Mouse (Mus musculus) embryonic facial prominence, embryonic 13.5 days (tissue): ENCODE results near the gene Akap6. TPM values are rescaled to one million over a fixed set of nuclear protein-coding genes. Genes with fewer than 3 reads are reported as not detected.

Experiments
- ATAC-seq: fragments of 200-750 bp; cut with Nextera tagmentation; 2 replicates; pipeline ENCODE4 v1.8.0; 2017; ENCODE audit warnings: low read depth; ENCODE audit not compliant: insufficient number of reproducible peaks, insufficient read depth, low FRiP score, low TSS enrichment
- H3K27ac ChIP-seq: fragments of 300-500 bp; sonication (generic); 2 replicates; pipeline ENCODE4 v1.5.1; 2015; ENCODE audit warnings: moderate library complexity, mild to moderate bottlenecking, inconsistent platforms
- H3K27me3 ChIP-seq: fragments of 300-500 bp; sonication (generic); 2 replicates; pipeline ENCODE4 v1.6.1; 2015; ENCODE audit warnings: mild to moderate bottlenecking, inconsistent platforms
- H3K36me3 ChIP-seq: fragments of 300-500 bp; sonication (generic); 2 replicates; pipeline ENCODE4 v1.6.1; 2015; ENCODE audit warnings: mild to moderate bottlenecking, inconsistent platforms
- H3K4me1 ChIP-seq: fragments of 300-500 bp; sonication (generic); 2 replicates; pipeline ENCODE4 v1.6.1; 2015; ENCODE audit warnings: inconsistent platforms
- H3K4me2 ChIP-seq: fragments of 300-500 bp; sonication (generic); 2 replicates; pipeline ENCODE4 v1.6.1; 2015; ENCODE audit warnings: moderate library complexity, mild to moderate bottlenecking, inconsistent platforms
- H3K4me3 ChIP-seq: fragments of 300-500 bp; sonication (generic); 2 replicates; pipeline ENCODE4 v1.5.1; 2015; ENCODE audit warnings: mild to moderate bottlenecking, inconsistent platforms
- H3K9ac ChIP-seq: fragments of 300-500 bp; sonication (generic); 2 replicates; pipeline ENCODE4 v1.6.1; 2015; ENCODE audit warnings: mild to moderate bottlenecking, inconsistent platforms
- H3K9me3 ChIP-seq: fragments of 300-500 bp; sonication (generic); 2 replicates; pipeline ENCODE4 v1.6.1; 2016; ENCODE audit warnings: inconsistent platforms
- WGBS: fragments of 180-500 bp; shearing (Covaris S2); methylation state at CpG from one replicate; pipeline ENCODE4 v1.1.7; 2015; ENCODE audit warnings: mixed read lengths; 5-methylcytosine and 5-hydroxymethylcytosine counted together
- polyA plus RNA-seq: library from polyadenylated mRNA; unstranded; fragments of >200 nt; fragmentation: Nextera tagmentation; extraction: Ambion mirVana; gene quantifications from 2 replicates; pipeline ENCODE4 v1.2.1, GENCODE M21; 2015

The Akap6 gene
- polyA plus RNA-seq, 1 experiment from 2014 or later = 1.3 TPM

DNA sequence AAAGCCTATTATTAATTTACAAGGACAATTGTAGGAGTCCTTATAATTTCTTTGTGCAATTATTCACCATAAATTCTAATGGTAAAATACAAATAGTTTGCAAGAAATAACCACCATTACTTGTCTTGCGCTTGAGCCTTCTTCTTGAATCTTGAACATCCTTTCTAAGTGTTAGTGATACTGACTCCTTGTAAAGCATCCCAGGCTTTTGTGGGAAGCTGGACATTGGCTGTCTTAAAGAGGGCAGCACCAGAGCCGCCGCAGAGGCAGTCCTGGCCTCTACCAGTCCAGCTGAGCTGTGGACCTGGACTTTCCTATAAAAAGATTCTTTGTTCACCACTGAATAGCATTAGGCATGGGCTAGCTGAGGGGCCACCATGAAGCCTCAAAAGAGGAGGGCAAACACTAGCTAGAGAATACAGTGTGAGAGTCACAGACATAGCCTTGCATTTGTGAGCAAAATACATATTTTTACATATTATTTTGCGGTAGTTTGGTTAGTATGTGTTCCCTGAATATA lies 365.1 kb downstream of the Akap6 start:
- Histone ChIP-seq H3K4me1 (peaks cover 22% of the 10 kb centered on the region), H3K4me2 (no peak overlapping the region), H3K27ac (no peak overlapping the region), H3K27me3 (no peaks in the 10 kb centered on the region), H3K9ac (no peak overlapping the region), H3K36me3 (no peaks in the 10 kb centered on the region), H3K9me3 (no peaks in the 10 kb centered on the region), H3K4me3 (no peak overlapping the region)
- WGBS = 65% methylated on average over 4 of the region's 4 CpGs
- ATAC-seq = no peak

DNA sequence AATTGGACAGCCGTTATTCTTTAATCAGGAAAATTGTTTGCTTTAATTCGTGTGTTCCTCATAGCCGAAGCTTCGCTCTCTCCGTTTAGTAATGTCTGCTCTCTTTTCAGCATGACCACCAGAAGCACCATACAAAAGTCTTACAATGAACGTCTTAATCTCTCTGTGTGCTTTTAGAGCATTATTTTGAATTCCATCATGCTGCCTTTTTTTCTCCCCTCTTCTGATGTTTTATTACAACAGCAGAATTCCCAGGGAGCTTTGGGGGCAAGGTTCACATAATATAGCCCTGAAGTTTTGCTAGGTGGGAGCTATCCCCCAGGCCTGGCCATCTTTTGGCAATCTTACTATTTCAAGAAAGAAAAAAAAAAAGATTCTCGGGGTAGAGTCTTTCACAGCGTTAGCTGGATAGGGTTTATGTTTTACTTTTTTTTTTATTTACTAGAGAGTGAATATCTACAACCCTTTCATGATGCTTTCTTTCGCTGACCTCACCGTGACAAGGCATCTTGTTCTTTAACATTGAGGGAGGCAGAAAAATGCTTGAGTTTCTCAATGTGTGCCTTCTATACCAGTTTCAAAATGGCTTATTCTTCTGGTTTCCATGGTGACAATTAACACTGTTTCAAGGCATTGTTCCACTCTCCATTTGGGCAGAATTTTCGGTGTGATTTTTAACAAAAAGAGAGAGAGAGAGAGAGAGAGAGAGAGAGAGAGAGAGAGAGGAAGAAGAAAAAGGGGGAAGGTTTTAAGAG lies 366.0 kb downstream of the Akap6 start:
- H3K36me3 ChIP-seq = no peaks in the 10 kb centered on the region
- no peak overlapping the region for H3K4me3 ChIP-seq
- WGBS = 57% methylated on average over 11 of the region's 11 CpGs
- H3K4me1 ChIP-seq = peaks cover 20% of the 10 kb centered on the region
- H3K9me3 ChIP-seq = no peaks in the 10 kb centered on the region
- no peak overlapping the region for H3K27ac ChIP-seq
- H3K9ac ChIP-seq = no peak overlapping the region
- ATAC-seq = no peak
- no peaks in the 10 kb centered on the region for H3K27me3 ChIP-seq
- H3K4me2 ChIP-seq = no peak overlapping the region

DNA sequence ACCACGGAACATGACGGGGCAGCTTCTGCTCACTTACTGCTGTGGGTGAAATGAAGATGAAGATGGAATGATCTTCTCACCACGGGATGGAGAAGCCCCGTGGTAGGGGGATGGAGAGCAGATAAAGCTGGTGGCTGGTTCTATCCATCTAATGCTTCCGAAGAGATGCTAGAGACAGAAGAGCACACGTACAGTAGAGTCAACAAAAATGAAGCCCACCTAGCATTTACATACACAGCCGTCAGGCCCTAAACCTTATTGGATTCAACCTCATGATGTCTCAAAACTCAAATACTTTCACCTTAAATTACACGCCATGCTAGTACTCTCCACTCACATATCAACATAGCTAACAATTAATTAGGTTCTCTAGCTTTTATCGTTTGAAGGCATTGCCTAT lies 367.1 kb downstream of the Akap6 start:
- Histone ChIP-seq H3K9ac (no peak overlapping the region), H3K4me1 (peaks cover 12% of the 10 kb centered on the region), H3K9me3 (no peaks in the 10 kb centered on the region), H3K4me3 (no peak overlapping the region), H3K27ac (no peak overlapping the region), H3K4me2 (no peak overlapping the region), H3K36me3 (no peaks in the 10 kb centered on the region), H3K27me3 (no peaks in the 10 kb centered on the region)
- ATAC-seq = no peak
- 87% methylated on average over 9 of the region's 9 CpGs for WGBS

DNA sequence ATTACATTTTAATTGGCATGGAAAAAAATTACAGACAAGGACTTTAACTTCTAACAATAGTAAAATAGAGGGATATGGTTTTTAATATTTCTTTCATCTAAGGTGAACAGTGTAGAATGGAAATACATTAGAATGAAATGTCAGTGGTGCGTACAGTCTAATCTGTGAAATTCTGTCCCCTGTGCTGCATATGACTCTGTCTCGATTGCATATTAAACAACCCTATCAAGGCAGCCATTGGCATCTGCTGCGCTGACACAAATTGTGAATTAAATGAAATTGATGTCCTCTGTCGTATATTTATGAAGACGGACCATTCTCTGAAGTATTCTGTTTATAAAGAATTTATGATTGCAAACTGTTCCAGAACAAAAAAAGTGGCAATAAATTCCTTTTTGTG lies 371.7 kb downstream of the Akap6 start:
- Histone ChIP-seq H3K4me3 (no peak overlapping the region), H3K27me3 (no peaks in the 10 kb centered on the region; the same call in 1 of the 2 replicates)
- no peak for ATAC-seq

DNA sequence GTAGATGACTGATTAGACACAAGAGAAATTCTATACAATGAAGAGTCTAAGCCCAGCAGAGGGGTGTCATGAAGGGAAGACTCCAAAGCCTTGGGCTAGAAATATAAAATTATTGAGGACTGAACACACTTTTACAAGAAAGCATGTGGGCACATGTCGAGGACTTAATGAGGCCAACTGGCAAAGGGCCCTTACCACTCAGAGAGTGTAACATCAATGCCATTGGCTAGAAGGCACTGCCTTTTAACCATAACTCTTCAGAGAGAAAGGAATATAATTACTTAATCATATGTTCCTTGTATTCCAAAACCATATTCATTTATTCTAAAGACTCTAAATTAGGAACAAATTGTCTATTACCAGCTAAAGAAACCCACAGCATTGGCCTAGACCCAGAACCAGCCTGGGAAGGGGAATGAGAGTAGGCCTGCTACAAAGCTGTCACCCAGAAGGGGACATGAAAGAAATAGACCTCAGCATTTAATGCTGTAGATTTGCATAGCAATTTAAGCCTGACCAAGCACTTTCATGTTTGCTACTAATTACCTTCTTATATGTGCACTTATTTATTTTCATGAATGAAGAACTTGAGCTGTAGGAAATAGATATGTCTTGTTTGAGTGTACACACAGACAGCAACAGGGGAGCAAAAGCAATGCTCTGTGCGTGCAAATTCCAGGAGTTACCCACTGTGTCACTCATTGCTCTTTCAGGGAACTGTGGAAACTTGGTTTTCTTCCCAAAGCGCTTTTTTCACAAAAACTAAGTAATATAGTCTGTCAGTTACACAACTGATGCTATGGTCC lies 377.6 kb downstream of the Akap6 start:
- no peak overlapping the region for H3K27ac ChIP-seq
- H3K27me3 ChIP-seq = no peaks in the 10 kb centered on the region; the same call in 1 of the 2 replicates
- ATAC-seq = no peak
- no peaks in the 10 kb centered on the region for H3K4me1 ChIP-seq
- no peaks in the 10 kb centered on the region for H3K36me3 ChIP-seq
- no peak overlapping the region for H3K4me3 ChIP-seq
- 73% methylated on average over 3 of the region's 3 CpGs for WGBS
- no peak overlapping the region for H3K9ac ChIP-seq
- no peak overlapping the region for H3K4me2 ChIP-seq
- H3K9me3 ChIP-seq = no peaks in the 10 kb centered on the region

More for the DNA sequence above, 371.7 kb downstream of the Akap6 start:
- WGBS = 86% methylated on average over 5 of the region's 5 CpGs
- H3K9ac ChIP-seq = no peak overlapping the region
- H3K9me3 ChIP-seq = no peaks in the 10 kb centered on the region
- no peaks in the 10 kb centered on the region for H3K36me3 ChIP-seq
- no peak overlapping the region for H3K4me2 ChIP-seq
- H3K27ac ChIP-seq = no peak overlapping the region
- no peaks in the 10 kb centered on the region for H3K4me1 ChIP-seq

DNA sequence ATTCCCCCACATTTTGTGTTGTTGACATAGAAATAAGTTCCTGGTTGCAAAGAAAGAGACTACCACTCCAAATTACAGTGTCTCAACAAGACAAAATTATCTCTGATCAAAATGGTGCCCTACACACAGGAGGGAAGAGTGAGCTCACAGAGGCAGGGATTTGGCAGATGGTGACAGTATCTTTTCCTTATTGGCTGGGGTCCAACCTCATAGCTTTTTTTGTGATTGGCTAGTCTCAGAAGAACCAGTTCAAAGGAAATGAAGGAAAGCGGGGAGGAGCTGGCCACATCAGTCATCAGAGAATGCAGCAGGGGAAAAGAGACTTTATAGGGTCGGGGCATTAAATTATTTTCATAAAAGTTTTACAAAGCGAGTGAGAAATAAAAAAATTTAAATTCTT lies 386.6 kb downstream of the Akap6 start:
- Histone ChIP-seq H3K9ac (no peak overlapping the region), H3K4me3 (no peak overlapping the region), H3K27me3 (no peaks in the 10 kb centered on the region), H3K27ac (no peak overlapping the region), H3K36me3 (no peaks in the 10 kb centered on the region), H3K4me1 (no peaks in the 10 kb centered on the region), H3K9me3 (no peaks in the 10 kb centered on the region), H3K4me2 (no peak overlapping the region)
- ATAC-seq = no peak
- WGBS = 73% methylated on average over 3 of the region's 3 CpGs

DNA sequence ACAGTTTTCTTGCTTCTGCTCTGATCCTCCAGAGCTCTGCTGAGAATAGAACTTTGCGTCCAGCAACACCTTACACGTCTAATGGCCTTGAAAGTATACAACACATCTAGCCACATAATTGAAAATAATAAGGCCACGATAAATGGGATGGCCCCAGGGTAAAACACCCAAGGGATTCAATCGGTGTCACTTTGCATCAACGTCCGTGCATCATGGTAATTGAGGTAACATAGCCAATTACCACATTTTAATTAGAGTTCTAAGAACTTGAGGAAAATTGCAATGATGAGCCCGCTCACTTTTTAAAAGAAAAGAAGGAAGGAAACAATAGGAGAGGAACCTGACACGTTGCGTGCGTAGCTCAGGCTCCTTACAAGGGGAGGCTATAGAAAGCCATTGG lies 413.1 kb downstream of the Akap6 start:
- H3K27me3 ChIP-seq = no peaks in the 10 kb centered on the region
- H3K4me2 ChIP-seq = no peak overlapping the region
- no peaks in the 10 kb centered on the region for H3K9me3 ChIP-seq
- H3K4me1 ChIP-seq = no peaks in the 10 kb centered on the region
- WGBS = 67% methylated on average over 10 of the region's 10 CpGs
- no peak overlapping the region for H3K4me3 ChIP-seq
- H3K9ac ChIP-seq = no peak overlapping the region
- no peak overlapping the region for H3K27ac ChIP-seq
- no peaks in the 10 kb centered on the region for H3K36me3 ChIP-seq
- no peak for ATAC-seq

DNA sequence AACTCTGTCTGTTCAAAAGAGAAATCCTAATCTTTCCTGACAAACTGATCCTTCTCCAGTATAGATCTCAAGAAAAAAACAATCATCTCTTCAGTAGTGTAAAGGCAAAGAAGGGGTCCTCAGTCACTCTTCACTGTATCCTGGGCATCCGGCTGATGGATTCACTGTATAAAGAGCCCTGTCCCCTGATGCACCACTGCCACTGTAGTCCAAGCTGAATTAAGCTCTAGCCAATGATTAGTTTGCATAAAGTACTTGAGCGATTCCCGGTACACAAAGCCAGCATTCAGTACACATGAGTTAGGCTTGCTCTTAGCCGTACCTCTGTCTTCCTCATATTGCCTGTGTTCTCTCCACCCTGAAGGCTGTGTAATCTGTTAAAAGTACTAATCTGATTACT lies 420.2 kb downstream of the Akap6 start:
- 12% methylated on average over 4 of the region's 4 CpGs for WGBS

DNA sequence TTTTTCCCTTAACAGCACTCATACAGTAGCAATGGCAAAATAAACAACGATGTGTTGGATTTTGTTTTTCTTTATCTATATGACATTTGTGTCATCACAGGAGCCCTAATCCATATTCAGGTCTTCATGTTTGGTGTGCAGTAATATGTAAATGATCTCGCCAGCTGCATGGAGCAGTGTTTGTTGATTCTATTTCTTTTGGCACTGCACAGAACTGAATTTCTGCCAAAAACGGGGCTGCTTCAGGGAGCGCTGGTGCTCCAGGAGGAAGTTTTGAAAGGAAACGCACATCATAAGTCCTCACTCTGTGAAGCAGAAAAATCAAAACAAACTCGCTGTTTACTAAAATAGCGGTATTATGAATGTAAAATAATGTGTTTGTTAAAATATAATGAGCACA lies 424.9 kb downstream of the Akap6 start:
- H3K27me3 ChIP-seq = no peaks in the 10 kb centered on the region
- no peak for ATAC-seq
- H3K27ac ChIP-seq = no peak overlapping the region
- 61% methylated on average over 7 of the region's 7 CpGs for WGBS
- H3K4me3 ChIP-seq = no peak overlapping the region
- 0 out of 2 replicates have a peak overlapping the region, but pooled peaks have one; percentile 16 for H3K4me2 ChIP-seq
- no peaks in the 10 kb centered on the region for H3K36me3 ChIP-seq
- peaks cover 11% of the 10 kb centered on the region; the same call in 1 of the 2 replicates for H3K4me1 ChIP-seq
- H3K9me3 ChIP-seq = no peaks in the 10 kb centered on the region; the same call in 1 of the 2 replicates
- no peak overlapping the region for H3K9ac ChIP-seq

More for the DNA sequence above, 420.2 kb downstream of the Akap6 start:
- Histone ChIP-seq H3K9ac (no peak overlapping the region), H3K9me3 (no peaks in the 10 kb centered on the region; the same call in 1 of the 2 replicates), H3K27me3 (no peaks in the 10 kb centered on the region), H3K36me3 (no peaks in the 10 kb centered on the region), H3K4me1 (peaks cover 6% of the 10 kb centered on the region; the same call in 1 of the 2 replicates), H3K27ac (no peak overlapping the region), H3K4me3 (no peak overlapping the region), H3K4me2 (no peak overlapping the region)
- ATAC-seq = no peak

DNA sequence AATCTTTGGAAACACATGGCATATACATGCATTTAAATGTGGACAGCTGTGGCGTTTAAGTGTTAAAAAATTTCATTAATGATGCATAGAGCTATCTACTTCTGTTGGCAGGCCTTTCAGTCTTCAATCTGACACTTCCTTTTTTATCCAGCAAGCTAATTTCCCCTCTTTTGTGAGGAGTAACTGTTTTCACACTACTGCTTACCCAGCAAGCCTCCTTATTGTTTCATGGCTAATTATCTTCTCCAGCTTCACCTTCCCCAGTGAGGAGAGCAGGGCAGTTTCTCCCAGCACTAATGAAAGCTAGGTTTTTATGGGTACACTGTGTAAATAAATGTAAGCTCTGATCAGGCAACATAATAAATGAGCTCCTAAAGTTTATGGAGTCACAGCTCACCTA lies 425.5 kb downstream of the Akap6 start:
- H3K27ac ChIP-seq = no peak overlapping the region
- no peak overlapping the region for H3K4me3 ChIP-seq
- H3K27me3 ChIP-seq = no peaks in the 10 kb centered on the region
- no peak overlapping the region for H3K4me2 ChIP-seq
- H3K9ac ChIP-seq = no peak overlapping the region
- WGBS = 58% methylated on average over 1 of the region's 1 CpGs
- ATAC-seq = no peak
- H3K36me3 ChIP-seq = no peaks in the 10 kb centered on the region
- no peaks in the 10 kb centered on the region; the same call in 1 of the 2 replicates for H3K9me3 ChIP-seq
- H3K4me1 ChIP-seq = peaks cover 7% of the 10 kb centered on the region; the same call in 1 of the 2 replicates

DNA sequence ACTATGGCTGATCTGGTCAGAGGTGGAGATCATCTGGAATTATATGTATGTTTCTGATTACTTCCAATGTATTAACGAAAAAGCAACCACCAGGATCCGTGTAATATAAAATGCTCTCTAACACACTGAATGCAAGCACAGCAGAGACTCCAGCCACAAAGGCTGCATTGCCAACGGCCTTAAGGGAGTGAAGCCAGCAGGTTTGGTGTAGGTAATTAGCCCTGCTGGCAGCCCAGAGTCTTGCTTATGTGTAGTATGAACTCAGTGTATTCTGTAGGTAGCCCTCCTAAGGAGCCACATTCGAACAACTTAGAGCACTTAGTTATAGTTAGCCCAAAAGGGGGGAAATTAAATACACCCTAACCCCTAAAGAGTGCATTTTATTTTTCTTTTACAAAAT lies 426.1 kb downstream of the Akap6 start:
- Histone ChIP-seq H3K9me3 (no peaks in the 10 kb centered on the region; the same call in 1 of the 2 replicates), H3K27ac (no peak overlapping the region), H3K4me1 (peaks cover 7% of the 10 kb centered on the region; the same call in 1 of the 2 replicates), H3K4me2 (no peak overlapping the region), H3K36me3 (no peaks in the 10 kb centered on the region), H3K4me3 (no peak overlapping the region), H3K9ac (no peak overlapping the region), H3K27me3 (no peaks in the 10 kb centered on the region)
- 60% methylated on average over 4 of the region's 4 CpGs for WGBS
- ATAC-seq = no peak
